Comparison of ENCODE assay signal across 8 mouse cellular contexts in genomic region chr1:54556586-54557221, GRCm38 (mm10). TPM values are rescaled to one million over a fixed set of nuclear protein-coding genes. Genes with fewer than 3 reads are reported as not detected.
DNase-seq lines count a peak whose midpoint lies in the region; ATAC-seq and TF ChIP-seq lines count a peak whose summit lies in the region.

No protein-coding gene starts in this region.

- peak overlapping the region; percentile 75 for H3K9ac ChIP-seq in liver, adult 2 months (ENCODE audit: low read depth, low read length)
- H3K9ac ChIP-seq in hindbrain, embryonic 16.5 days (ENCODE audit: low read depth, low read length), result peak overlapping the region; percentile 81
- H3K9ac ChIP-seq in liver, postnatal 0 days (replicated peaks), result peak overlapping the region; percentile 67

- no peak for TF ChIP-seq EP300 in liver, postnatal 0 days (IDR thresholded peaks at IDR 0.05; ENCODE audit: low read depth)

- no peaks in the 10 kb centered on the region for H3K36me3 ChIP-seq in liver, adult 2 months (ENCODE audit: control insufficient read depth, insufficient read depth, low read length)
- H3K36me3 ChIP-seq in hindbrain, embryonic 16.5 days (ENCODE audit: control insufficient read depth, insufficient read depth, low read length), result no peaks in the 10 kb centered on the region
- H3K36me3 ChIP-seq in liver, postnatal 0 days (replicated peaks; ENCODE audit: insufficient read depth, low read length), result no peaks in the 10 kb centered on the region

- TF ChIP-seq POLR2A in liver, adult 2 months (IDR thresholded peaks at IDR 0.05; ENCODE audit: extremely low read depth, insufficient read depth, low read length), result no peak

- H3K4me1 ChIP-seq in liver, adult 2 months (ENCODE audit: control insufficient read depth, insufficient read depth, low read length), result no peaks in the 10 kb centered on the region
- H3K4me1 ChIP-seq in brown adipose tissue, adult 24 weeks (ENCODE audit: control insufficient read depth, insufficient read depth, insufficient read length, low read length), result no peaks in the 10 kb centered on the region
- H3K4me1 ChIP-seq in hindbrain, embryonic 16.5 days (ENCODE audit: control insufficient read depth, insufficient read depth, low read depth, low read length), result peaks cover 11% of the 10 kb centered on the region
- H3K4me1 ChIP-seq in liver, postnatal 0 days (ENCODE audit: insufficient read depth), result 0 out of 2 replicates have a peak, but pooled peaks cover 3% of the 10 kb centered on the region

- peak overlapping the region; percentile 70 for H3K4me2 ChIP-seq in hindbrain, embryonic 16.5 days (ENCODE audit: low read length)
- H3K4me2 ChIP-seq in liver, postnatal 0 days (ENCODE audit: low read depth, low read length), result peak overlapping the region; percentile 94

- WGBS in liver, adult 2 months, result 3% methylated on average over 18 of the region's 18 CpGs
- 2% methylated on average over 18 of the region's 18 CpGs for WGBS in hindbrain, embryonic 16.5 days
- WGBS in liver, postnatal 0 days (ENCODE audit: insufficient replicate concordance), result 4% methylated on average over 18 of the region's 18 CpGs

- no peak for ATAC-seq in hindbrain, embryonic 16.5 days
- no peak for ATAC-seq in liver, postnatal 0 days
- ATAC-seq in megakaryocyte progenitor cell, adult 5-6 weeks (replicated peaks; ENCODE audit: poor library complexity), result no peak; the same call in 1 of the 2 replicates

- TF ChIP-seq CTCF in liver, adult 2 months (IDR thresholded peaks at IDR 0.05; ENCODE audit: low read depth, low read length), result no peak
- no peak for TF ChIP-seq CTCF in liver, postnatal 0 days (IDR thresholded peaks at IDR 0.05; ENCODE audit: low read depth)

- peaks cover 3% of the 10 kb centered on the region; the same call in 1 of the 2 replicates for H3K79me2 ChIP-seq in liver, adult 2 months (ENCODE audit: control insufficient read depth, insufficient read depth, low read length)

- H3K27me3 ChIP-seq in liver, adult 2 months (ENCODE audit: control insufficient read depth, insufficient read depth, low read length), result no peaks in the 10 kb centered on the region
- no peaks in the 10 kb centered on the region for H3K27me3 ChIP-seq in hindbrain, embryonic 16.5 days (replicated peaks; ENCODE audit: control insufficient read depth, insufficient read depth, low read length)
- H3K27me3 ChIP-seq in liver, postnatal 0 days (ENCODE audit: insufficient read depth, low read length), result no peaks in the 10 kb centered on the region

- no peaks in the 10 kb centered on the region for H3K9me3 ChIP-seq in hindbrain, embryonic 16.5 days (ENCODE audit: control insufficient read depth, low read length)
- no peaks in the 10 kb centered on the region for H3K9me3 ChIP-seq in liver, postnatal 0 days (ENCODE audit: low read length)

- peak overlapping the region; percentile 84 for H3K4me3 ChIP-seq in liver, adult 2 months (ENCODE audit: insufficient read depth, low read depth, low read length)
- H3K4me3 ChIP-seq in brown adipose tissue, adult 24 weeks (ENCODE audit: insufficient read depth, low read depth, low read length), result peak overlapping the region; percentile 90
- H3K4me3 ChIP-seq in hindbrain, embryonic 16.5 days (ENCODE audit: low read length), result peak overlapping the region; percentile 91
- H3K4me3 ChIP-seq in liver, postnatal 0 days (ENCODE audit: low read depth, low read length), result peak overlapping the region; percentile 71

- DNase-seq in liver, adult 2 months (ENCODE audit: extremely low read depth, low read depth, low spot score), result peak; percentile 75
- no peak for DNase-seq in liver
- no peak for DNase-seq in liver, postnatal 0 days
- no peak for DNase-seq in spleen, postnatal 14 days (ENCODE audit: low spot score in 2 of 2)
- DNase-seq in ovary, adult 18-20 months (ENCODE audit: low spot score), result no peak

- peak overlapping the region; percentile 49 for H3K27ac ChIP-seq in liver, adult 2 months (replicated peaks; ENCODE audit: insufficient read depth, low read depth, low read length)
- no peak overlapping the region for H3K27ac ChIP-seq in brown adipose tissue, adult 24 weeks (replicated peaks; ENCODE audit: low read depth, low read length)
- peak overlapping the region; percentile 92 for H3K27ac ChIP-seq in hindbrain, embryonic 16.5 days (ENCODE audit: low read depth, low read length)
- peak overlapping the region; percentile 69 for H3K27ac ChIP-seq in liver, postnatal 0 days (ENCODE audit: low read depth)

RNA-seq across cellular contexts. Expression of gene Pgap1, which starts 0.8 kb away (rescaled TPM):
- total RNA-seq in liver, adult 2 months (2014; rRNA removed), result 11.7 and 15.0 TPM in 2 replicates
- 1.5 and 1.6 TPM in 2 replicates for polyA plus RNA-seq in liver, adult 2 months (2012; rRNA removed)
- 0.71 and 1.3 TPM in 2 replicates for polyA plus RNA-seq in brown adipose tissue, adult 24 weeks (2012; ENCODE audit: insufficient read depth, insufficient read length, missing spikeins)
- 20.7 and 21.0 TPM in 2 replicates for polyA plus RNA-seq in hindbrain, embryonic 16.5 days (2015; fragmentation: Nextera tagmentation; extraction: Ambion mirVana)
- 1.1 and 1.9 TPM in 2 replicates for polyA plus RNA-seq in liver, postnatal 0 days (2015; fragmentation: Nextera tagmentation; extraction: Ambion mirVana)
- 0.07 and 0.39 TPM in 2 replicates for total RNA-seq in megakaryocyte progenitor cell, adult 5-6 weeks (2015)
- 0.96 and 1.8 TPM in 2 replicates for total RNA-seq in megakaryocyte progenitor cell, adult 5-6 weeks (2017)
